Mouse (Mus musculus) cerebellum, postnatal 14 days (tissue): ENCODE results near the gene Btbd8.

ENCODE experiments used
- DNase-seq, 2 experiments: peaks; one replicate each; pipeline ENCODE4 v3.0.0; 2021; ENCODE audit warnings: mixed read lengths in 2 of 2

The Btbd8 gene

GRCm38 (mm10) chr5:107450299-107450698 is 12.5 kb downstream of the Btbd8 start:
- no peak for DNase-seq

GRCm38 (mm10) chr5:107462147-107463076 is 24.6 kb downstream of the Btbd8 start:
- no peak for DNase-seq

- no peak for DNase-seq
These were observed 28.7 kb downstream of the Btbd8 start for GRCm38 (mm10) chr5:107466501-107466900.

- DNase-seq = no peak
These were observed 29.3 kb downstream of the Btbd8 start for GRCm38 (mm10) chr5:107467098-107467497.

- DNase-seq = no peak
These were observed 33.0 kb downstream of the Btbd8 start for GRCm38 (mm10) chr5:107470600-107471329.

GRCm38 (mm10) chr5:107480194-107480593 is 42.4 kb downstream of the Btbd8 start:
- DNase-seq = no peak

- DNase-seq = no peak
These were observed 51.2 kb downstream of the Btbd8 start for GRCm38 (mm10) chr5:107488996-107489395.

- no peak for DNase-seq
These were observed 53.2 kb downstream of the Btbd8 start for GRCm38 (mm10) chr5:107491036-107491435.

- no peak for DNase-seq
These were observed 54.7 kb downstream of the Btbd8 start for GRCm38 (mm10) chr5:107492471-107492870.

- DNase-seq = no peak
These were observed 57.0 kb downstream of the Btbd8 start for GRCm38 (mm10) chr5:107494759-107495158.

GRCm38 (mm10) chr5:107496047-107496446 is 58.2 kb downstream of the Btbd8 start:
- DNase-seq = peak; percentile 72 to 85

GRCm38 (mm10) chr5:107497519-107498501 is 60.0 kb downstream of the Btbd8 start:
- DNase-seq = peak; percentile 67 to 72

- DNase-seq = peak in 1 of 2 experiments; percentile 49
These were observed 61.1 kb downstream of the Btbd8 start for GRCm38 (mm10) chr5:107498806-107499310.

- DNase-seq = peak; percentile 82 to 87
These were observed 62.2 kb downstream of the Btbd8 start for GRCm38 (mm10) chr5:107499891-107500535.

GRCm38 (mm10) chr5:107500741-107501140 is 62.9 kb downstream of the Btbd8 start:
- DNase-seq = no peak

- DNase-seq = no peak
These were observed 69.5 kb downstream of the Btbd8 start, which contains the start of gene Gm42669 for GRCm38 (mm10) chr5:107507321-107507720. TSS of gene Gm42669 (plus strand) at chr5:107507621.

GRCm38 (mm10) chr5:107510503-107510902 is 72.7 kb downstream of the Btbd8 start:
- DNase-seq = no peak

- DNase-seq = no peak
These were observed 73.5 kb downstream of the Btbd8 start for GRCm38 (mm10) chr5:107511326-107511725.

- peak; percentile 72 to 82 for DNase-seq
These were observed 75.8 kb downstream of the Btbd8 start for GRCm38 (mm10) chr5:107513583-107513982.

GRCm38 (mm10) chr5:107515453-107515852 is 77.7 kb downstream of the Btbd8 start:
- DNase-seq = no peak

- no peak for DNase-seq
These were observed 78.3 kb downstream of the Btbd8 start for GRCm38 (mm10) chr5:107516087-107516486.

- no peak for DNase-seq
These were observed 80.8 kb downstream of the Btbd8 start for GRCm38 (mm10) chr5:107518602-107519001.
